Mouse (Mus musculus): ENCODE measurements around the gene Tet3. TPM values are rescaled to one million over a fixed set of nuclear protein-coding genes. Genes with fewer than 3 reads are reported as not detected.

Tet3 gene
- 46.9 and 55.9 TPM in 2 replicates for total RNA-seq (2014; fragmentation: Nextera tagmentation)
- total RNA-seq (2017), result 12.6 and 13.5 TPM in 2 replicates

DNA sequence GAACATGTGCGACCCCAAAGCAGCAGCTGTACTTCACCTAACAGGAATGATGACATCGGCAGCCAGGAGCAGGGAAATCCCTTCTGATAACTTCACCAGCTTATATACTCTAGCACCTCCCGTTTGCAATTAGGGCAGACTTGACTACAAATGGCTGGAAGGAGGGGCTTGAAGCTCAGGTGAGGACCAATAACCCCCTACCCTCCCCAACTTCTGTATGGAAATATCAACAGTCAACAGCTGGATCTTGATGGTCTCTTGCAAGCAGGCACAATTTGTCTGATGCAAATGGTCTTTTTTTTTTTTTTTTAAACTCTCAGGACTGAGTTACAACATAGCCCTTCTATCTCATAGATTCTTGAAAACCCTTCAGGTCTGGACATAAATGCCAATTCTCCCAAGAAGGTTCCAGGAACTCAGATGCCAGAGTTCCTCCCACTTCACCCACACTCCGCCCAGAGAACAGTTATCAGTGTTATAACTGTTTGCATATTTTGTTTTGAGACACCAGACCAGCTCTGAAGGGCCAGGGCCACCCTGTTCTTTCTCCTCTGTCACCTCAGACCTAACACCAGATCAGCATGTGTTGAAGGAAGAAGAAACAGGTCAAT, at the start of gene Tet3:
Gene Tet3 (minus strand): TSS at position 51 of the 611 bp plus-strand sequence.
- ATAC-seq (replicated peaks; ENCODE audit: low FRiP score, low TSS enrichment, poor library complexity, severe bottlenecking), result no peak

DNA sequence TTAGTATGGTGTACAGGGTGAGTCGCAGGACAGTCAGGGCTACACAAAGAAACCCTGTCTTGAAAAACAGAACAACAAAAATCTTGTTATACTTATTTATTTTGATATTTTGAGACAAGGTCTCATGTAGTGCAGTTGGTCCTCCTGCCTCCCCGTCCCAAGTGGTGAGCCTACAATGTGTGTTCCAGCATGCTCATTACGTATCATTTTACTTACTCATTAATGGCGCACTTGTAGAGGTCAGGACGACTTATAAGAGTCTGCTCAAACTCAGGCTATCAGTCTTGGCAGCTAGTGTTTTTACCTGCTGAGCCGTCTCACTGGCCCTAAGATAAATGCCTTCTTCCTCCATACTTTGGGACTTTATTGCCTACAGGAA, 48.3 kb upstream of the Tet3 start:
- no peak for ATAC-seq (replicated peaks; ENCODE audit: low FRiP score, low TSS enrichment, poor library complexity, severe bottlenecking)

DNA sequence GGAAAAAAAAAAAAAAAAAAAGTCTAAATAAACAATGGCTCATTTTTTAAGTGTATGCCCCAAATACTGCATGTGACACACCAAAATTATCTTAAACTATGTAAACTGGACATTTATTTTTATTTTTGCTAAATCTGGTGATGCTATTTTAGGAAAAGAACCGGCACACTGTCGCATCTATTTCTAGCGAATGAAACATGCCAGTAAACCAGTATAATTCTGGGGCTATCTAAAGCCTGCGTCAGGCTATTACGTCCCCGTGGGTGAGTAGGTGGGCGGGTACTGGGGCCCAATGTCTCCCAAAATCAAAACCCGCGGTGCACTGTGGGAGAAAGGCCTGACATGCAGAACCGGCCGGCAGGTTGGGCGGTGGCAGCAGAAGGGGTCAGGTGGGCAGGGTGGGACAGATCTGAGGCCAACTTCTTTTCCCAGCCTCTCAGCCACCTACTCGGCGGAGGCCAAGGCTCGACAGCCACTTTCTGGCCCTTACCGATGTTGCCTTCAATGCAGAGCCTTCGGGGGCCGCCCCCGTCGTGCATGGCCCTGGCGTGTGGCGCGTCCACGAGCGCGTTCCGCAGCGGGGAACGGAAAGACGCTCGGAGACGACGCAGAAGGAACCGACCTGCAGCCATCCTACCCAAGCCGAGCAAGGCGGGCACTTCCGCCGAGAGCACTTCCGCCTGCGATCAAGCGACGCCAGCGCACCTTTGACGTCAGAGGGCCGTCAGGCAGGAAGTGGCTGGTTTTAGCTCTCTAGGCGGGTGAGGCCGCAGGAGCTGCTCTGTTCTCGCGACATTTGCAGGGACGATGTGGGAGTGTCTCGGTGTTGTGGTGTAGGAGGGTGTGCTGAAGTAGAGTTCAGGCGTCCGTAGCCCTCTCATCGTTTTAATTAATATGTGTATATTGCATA, 47.6 kb upstream of the Tet3 start, which contains the start of gene Dguok:
Gene Dguok (minus strand): TSS at position 712 of the 910 bp plus-strand sequence.
- peak; percentile 96 for ATAC-seq (replicated peaks; ENCODE audit: low FRiP score, low TSS enrichment, poor library complexity, severe bottlenecking)

DNA sequence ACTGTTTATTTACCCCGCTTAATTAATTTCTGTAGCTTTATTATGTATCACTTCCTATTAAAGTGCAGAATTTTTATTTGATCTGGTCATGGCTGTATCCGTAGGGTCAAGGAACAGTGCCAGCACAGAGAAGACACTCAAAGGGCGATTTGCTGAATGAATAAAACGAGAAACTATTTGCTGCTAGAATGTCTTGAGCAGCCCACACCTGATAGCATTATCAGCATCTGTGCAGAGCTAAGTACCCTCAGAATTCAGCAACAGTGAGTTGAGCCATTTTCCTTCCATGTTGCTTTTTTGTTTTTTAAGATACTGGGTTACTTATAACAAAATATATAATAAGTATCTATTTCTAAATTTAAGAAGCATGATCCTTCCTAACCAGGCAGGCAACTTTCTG, 46.7 kb upstream of the Tet3 start:
- ATAC-seq (replicated peaks; ENCODE audit: low FRiP score, low TSS enrichment, poor library complexity, severe bottlenecking), result no peak

DNA sequence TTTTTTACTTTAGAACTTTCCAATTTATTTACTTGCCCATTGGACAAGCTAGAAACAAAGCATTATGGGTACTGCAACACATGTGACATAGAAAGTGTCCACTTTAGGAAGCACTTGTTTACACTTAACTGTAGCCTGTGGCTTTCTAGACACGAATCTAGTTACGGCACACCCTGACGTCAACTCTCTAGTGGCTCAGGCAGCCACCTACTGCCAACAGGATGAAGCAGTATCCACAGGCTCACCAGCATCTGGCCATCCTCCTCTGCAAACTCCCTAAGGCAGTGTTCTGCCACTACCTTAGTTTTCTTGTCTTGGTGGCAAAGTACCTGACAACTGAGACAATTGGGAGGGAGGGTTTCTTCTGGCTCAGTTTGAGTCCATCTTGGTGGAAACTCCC, 44.5 kb upstream of the Tet3 start:
- ATAC-seq (replicated peaks; ENCODE audit: low FRiP score, low TSS enrichment, poor library complexity, severe bottlenecking), result no peak

DNA sequence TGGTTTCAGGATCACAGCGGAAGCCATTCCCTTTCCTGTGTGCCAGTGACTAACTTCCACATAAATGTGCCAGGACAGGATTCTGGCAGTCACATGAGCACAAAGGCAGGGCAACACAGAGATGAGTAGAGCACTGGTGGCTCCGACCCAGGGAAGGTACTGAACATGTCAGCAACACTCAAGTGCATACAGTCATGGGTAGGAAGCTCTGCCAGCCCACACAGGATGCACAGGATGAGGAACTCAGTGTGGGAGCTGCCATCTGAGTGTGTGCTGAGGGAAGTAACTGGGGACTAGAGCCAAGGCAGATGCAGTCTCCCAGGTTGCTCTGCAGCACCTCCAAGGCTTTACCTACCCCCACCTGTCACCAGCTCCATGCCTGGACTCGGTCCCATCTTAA, 43.8 kb upstream of the Tet3 start:
- no peak for ATAC-seq (replicated peaks; ENCODE audit: low FRiP score, low TSS enrichment, poor library complexity, severe bottlenecking)

DNA sequence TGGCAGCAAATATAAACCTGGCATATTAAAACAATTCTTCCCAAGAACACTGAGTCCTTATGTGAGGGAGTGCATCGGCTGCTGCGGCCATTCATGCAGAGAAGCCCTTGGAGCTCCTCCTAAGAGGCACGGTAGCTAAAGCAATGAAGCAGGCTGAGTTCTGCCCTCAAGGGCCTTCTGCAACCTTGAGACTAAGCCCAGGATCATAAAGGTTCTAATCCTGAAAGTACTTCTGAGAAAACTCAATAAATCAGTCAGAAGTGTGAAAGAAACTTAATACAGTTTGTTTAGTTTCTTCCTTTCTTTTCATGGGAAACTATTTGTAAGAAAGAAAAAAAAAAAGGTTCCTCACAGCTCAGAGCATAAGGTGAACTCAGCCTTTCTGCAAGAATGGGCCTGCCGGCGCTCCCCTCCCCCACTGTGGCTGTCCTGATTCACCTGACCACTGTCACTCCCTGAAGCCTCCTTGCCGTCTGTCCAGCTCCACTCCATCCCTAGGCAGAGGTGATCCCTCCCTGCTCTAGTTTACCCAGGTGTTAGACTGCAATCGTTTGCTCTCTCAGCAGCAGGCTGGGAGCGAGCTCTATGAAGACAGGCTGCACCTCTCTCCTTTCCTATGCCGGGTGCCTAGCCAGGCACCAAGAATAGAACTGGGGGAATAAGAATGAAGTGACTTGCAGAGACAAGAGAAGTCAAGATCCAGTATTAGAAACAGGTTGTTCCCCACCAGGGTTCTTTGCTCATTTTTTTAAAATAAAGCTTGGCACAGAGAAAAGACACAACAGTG, 42.8 kb upstream of the Tet3 start:
- no peak for ATAC-seq (replicated peaks; ENCODE audit: low FRiP score, low TSS enrichment, poor library complexity, severe bottlenecking)

DNA sequence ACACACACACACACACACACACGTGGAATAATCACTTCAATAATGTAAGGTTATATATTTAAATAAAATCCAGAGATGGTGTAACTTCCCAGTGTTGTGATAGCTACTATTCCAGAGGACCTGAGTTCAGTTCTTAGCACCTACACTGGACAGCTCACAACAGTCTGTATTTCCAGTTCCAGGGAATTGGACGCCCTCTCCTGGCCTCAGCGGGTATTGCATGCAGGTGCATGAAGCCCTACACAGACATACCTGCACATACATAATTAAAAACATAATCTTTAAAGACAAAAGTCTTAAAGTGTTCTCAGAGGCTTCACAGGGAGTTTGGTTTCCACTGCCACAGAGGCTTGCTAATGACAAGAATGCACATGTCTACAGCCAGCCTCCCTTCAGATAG, 41.6 kb upstream of the Tet3 start:
- ATAC-seq (replicated peaks; ENCODE audit: low FRiP score, low TSS enrichment, poor library complexity, severe bottlenecking), result no peak

DNA sequence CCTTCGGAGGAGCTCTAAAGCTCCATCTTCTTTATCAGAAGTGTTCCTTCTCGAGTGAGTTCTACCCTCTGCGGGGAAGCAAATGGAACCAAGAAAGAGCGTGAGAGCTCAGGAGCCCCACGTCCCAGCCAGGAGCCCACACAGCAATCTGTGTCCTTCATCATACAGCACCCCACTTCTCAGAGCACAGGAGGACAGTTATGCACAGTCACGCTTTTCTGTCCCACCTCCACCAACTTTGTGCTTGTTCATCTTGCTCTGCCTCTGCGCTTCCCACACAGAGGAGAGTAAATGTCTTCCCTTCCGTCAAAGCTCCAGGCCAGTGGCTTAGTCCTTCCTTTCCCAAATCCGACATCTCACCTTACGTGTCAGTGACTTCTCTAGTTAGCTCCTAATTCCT, 40.2 kb upstream of the Tet3 start:
- no peak for ATAC-seq (replicated peaks; ENCODE audit: low FRiP score, low TSS enrichment, poor library complexity, severe bottlenecking)

DNA sequence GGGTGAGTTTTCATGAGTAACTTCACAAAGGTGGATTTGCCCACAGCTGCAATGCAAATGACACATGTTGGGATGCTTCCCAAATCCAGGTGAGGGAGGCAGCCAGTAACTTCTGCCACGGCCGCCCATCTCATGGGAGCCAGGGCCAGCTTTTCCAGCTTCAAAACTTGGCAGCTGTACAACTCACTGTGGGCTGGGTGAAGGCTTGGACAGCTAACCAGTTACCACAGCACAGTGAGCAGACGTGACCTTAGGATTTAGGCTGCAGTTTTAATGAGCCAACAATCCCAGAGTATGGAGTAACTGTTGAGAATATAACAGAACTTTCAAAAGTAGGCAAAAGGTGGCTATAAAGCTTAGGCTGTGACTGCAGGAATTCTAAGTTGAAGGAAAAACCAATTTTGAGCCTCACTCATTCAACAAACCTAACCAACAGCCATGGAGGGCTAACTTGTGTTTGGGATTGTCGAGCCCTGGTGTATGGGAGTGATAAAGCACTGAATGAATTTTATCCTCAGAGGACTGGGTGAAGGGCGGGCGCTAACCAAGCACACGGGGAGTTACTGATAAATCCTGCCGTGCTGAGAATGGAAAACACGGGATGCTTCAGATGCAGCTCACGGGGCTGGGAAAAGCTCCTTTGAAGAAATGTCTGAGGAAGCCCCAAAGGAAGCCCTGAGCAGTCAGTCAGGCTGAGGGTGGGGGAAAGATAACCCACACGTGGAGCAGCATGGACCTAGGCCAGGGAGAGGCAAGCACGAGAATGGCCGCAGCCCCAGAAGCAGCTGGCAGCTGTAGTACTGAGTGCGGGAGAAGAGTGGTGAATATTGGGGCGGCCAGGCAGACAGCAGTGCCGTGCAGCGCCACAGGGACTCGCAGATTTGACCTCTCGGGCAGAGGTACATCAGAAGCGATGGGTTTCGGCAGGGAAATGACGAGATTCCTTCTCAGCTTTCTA, 38.1 kb upstream of the Tet3 start:
- peak; percentile 66 for ATAC-seq (replicated peaks; ENCODE audit: low FRiP score, low TSS enrichment, poor library complexity, severe bottlenecking)

DNA sequence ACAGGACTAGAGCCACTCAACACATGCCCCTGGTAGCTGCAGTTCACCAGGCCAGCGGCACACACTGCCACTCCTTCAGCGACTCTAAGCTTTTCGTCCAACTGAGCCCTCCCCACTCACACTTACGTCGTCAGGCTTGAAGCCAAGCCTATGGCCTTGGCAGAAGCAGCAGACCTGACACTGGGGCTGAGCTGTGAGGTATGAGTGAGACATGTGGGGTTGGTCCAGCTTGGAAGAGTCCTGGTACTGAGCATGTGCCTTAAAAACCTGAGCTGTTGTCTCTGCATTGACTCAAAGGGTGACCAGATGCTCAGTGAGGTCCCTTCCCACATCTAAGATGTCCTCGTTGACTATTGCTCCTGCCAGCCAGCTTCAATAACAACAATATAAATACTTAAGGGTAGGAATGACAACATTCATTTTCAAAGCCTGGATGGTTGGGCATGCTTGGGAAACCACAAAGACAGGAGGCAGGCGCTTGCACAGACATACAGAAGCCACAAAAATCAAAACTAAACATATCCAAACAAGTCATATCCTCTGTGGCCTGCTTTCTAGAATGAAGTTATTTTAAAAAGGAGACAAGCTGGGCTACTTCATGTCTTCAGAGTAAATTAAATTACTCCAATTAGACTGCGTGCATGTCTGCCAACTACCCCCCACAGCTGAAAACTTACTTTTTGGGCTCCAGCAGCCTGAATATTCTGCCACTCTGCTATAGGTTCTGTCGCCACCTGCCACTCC, 37.3 kb upstream of the Tet3 start:
- no peak for ATAC-seq (replicated peaks; ENCODE audit: low FRiP score, low TSS enrichment, poor library complexity, severe bottlenecking)

DNA sequence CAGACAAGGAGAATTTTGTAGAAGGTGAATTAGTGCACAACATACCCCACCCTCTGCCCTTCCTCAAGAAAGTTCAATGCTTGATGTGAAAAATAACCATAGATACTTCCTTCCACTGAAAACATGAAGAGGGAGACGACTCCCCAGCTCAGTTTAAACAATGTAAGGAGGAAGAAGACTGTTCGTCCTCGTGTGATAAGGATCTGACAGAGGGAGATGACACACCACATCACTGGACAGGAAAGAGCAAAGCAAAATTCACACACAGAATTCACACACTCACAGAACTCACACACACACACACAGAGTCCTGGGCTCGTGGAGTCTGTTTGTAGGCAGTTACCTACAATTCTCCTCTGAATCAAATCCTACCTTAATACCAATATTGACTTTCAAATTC, 31.7 kb upstream of the Tet3 start:
- ATAC-seq (replicated peaks; ENCODE audit: low FRiP score, low TSS enrichment, poor library complexity, severe bottlenecking), result no peak

DNA sequence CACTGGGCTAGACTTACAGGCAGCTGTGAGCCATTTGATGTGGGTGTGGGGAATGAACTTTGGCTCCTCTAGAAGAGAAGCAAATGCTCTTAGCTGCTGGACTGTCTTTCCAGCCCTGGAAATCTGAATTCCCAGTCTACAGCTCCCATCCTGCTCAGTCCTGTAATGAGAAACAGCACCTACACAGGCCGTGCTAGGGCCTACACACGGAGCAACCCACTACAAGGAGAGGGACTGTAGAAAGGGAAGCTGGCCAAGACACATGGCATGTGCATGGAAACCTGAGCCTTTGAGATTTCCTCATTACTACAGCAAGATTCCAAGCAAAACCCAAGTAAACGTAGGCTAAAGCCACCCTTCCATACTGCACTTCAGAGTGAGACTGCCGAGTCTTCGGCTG, 29.3 kb upstream of the Tet3 start:
- ATAC-seq (replicated peaks; ENCODE audit: low FRiP score, low TSS enrichment, poor library complexity, severe bottlenecking), result no peak

DNA sequence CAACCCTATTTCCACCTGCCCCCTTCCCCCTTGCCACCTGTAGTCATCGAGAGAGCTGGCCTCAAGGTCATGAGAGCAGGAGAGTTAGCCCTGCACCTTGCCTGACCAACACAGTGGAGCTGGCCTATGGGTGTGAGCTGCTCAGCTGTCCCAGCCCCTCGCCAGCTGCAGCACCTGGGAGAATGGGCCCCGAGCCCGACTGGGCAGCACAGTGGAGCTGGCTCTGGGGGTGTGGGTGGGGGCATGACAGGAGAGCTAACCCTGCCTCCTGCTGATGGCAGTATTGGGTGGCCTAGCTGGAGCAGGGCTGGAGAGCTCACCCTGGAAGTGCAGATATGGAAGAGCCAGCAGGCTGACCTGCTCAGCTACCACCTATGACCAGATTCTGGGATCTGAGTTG, 28.4 kb upstream of the Tet3 start:
- ATAC-seq (replicated peaks; ENCODE audit: low FRiP score, low TSS enrichment, poor library complexity, severe bottlenecking), result no peak

DNA sequence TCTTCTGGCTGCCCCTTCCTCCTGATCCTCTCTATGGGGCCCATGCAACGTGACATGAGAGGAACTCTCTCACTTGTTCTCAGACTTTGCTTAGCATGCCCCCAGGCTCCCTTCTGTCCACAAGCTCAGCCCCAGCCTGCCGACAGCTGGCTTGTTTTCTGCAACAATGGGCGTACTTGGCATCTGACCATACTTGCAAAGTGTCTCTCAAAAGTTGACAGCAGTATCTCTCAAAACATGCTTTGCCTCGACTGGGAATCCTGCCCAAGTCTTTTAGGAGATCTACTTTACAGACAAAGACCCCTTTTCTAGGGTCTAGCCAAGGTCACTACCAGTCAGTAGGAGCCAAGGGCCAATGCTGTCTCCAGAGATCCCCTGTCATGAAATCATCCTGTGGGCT, 27.0 kb upstream of the Tet3 start:
- ATAC-seq (replicated peaks; ENCODE audit: low FRiP score, low TSS enrichment, poor library complexity, severe bottlenecking), result no peak

DNA sequence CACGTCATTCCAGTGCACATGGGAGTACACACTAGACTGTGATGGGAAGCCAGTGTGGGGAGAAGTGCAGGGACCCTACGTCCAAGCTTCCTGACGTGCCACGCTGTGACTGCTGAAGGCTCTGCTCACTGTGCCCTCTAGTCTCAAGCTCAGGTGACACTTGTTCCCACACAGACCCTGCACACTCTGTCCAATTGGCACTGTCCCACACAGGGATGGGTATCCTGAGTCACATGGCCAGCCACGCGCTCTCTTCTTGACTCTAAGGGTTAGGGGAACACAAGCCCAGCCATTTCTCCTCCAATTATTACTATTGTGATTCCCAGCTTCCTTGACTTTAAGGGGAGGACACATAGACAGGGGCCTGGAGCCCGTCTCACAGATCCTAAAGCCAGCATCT, 24.9 kb upstream of the Tet3 start:
- ATAC-seq (replicated peaks; ENCODE audit: low FRiP score, low TSS enrichment, poor library complexity, severe bottlenecking), result no peak

DNA sequence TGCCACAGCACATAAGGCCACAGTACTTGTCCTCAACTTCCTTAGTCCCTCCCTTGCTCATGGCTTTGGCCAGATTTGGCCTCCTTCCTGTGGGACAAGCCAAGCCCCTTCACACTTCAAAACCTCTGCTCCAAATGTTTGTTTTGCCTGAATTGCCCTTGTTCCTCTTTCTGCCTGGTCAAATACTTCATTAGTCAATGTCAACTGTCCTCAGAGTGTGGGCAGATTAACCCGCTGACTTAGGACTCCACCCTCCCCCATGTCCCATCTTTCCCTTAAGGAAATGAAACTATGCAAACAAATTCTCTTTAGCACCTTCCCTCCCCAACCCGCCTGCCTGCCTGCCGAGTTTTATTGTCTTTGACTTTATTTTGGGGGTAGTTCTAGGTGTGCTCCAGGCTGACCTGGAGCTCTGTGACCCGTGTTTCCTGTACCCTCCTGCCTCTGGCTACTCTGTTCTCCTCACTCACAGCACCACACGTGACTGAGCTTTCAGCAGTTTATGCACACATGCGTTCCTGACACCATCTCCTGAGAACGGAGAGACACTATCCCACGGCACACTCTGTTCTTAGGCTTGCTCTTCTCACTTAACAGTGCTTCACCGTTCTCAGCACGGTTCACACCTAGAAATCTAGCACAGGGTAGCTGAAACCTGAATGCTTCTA, 23.7 kb upstream of the Tet3 start:
- 0 out of 2 replicates have a peak, but pooled peaks have one; percentile 27 for ATAC-seq (replicated peaks; ENCODE audit: low FRiP score, low TSS enrichment, poor library complexity, severe bottlenecking)
